Mouse (Mus musculus) spleen, postnatal 14 days (tissue): Measurements from ENCODE around the gene Ece1.

Source experiments
- DNase-seq, 2 experiments: peaks; one replicate each; pipeline ENCODE4 v3.0.0; 2021 to 2022; ENCODE audit warnings: low spot score in 2 of 2

Gene Ece1

GRCm38 (mm10) chr4:137917591-137917990 is 55.6 kb downstream of the Ece1 start:
- no peak for DNase-seq

GRCm38 (mm10) chr4:137918559-137918958 is 56.5 kb downstream of the Ece1 start:
- DNase-seq: no peak

DNA sequence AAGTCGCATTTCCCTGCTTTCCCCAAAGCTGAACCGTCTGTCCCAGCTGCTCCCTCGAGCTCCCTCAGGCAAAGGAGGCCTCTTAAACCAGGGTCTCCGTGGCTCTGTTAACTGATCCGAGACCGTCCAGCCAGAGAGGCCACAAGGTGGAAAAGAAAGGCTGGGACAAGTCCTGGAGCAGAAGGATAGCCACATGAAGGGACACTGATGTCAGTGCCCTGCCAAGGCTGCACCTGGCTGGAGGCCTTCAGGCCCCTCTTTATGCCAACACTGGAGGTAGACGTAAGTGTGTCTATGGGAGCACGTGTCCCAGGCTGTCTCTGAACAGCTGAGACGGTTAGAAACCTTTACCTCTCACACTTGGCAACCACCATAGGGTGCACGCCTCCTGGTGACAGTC is 57.1 kb downstream of the Ece1 start:
- DNase-seq: no peak

DNA sequence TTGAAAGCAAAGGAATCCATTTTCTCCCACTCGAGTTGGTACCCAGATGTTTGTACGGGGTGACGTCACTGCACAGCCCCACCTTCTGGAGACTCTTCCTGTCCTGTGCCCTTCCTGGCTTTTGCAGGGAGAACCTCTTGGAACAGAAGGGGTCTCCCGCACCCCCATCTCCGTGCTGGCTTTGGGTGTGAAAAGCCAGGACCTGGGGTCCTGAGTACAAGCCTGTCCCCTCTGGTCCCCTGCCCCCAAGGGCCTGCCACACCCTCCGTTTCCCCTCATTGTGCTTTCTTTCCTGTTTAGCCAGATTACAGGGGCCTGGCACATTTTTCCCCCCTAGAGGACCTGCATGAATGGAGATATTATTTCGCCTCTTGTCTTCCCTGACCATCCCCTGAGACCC is 58.0 kb downstream of the Ece1 start:
- DNase-seq: no peak

DNA sequence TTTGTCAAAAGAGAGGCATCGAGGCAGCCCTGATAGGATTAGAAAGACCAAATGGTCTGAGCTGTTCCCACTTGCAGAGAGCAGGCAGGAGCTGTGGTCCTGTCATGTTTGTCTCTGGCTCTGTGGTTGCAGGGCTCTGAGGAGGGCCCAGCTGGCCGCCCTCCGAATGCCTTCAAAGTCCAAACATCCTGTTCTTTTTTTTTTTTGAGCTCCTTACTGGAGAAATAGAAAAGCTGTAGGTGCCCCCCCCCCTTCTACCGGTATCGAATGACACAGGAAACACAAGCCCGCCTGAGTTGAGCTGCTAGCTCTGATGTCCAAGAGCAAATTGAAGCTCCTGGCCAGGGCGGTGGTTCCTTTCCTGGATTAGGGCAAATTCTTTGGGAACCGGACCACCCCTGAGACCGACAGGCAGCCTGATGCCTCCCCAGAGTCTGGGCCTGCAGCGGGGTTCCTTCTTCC is 58.5 kb downstream of the Ece1 start:
- DNase-seq: no peak

GRCm38 (mm10) chr4:137921510-137921909 is 59.5 kb downstream of the Ece1 start:
- no peak for DNase-seq

GRCm38 (mm10) chr4:137923052-137923451 is 61.0 kb downstream of the Ece1 start:
- no peak for DNase-seq

GRCm38 (mm10) chr4:137925176-137925575 is 63.1 kb downstream of the Ece1 start:
- DNase-seq: no peak

- DNase-seq: no peak
These were observed 64.1 kb downstream of the Ece1 start for GRCm38 (mm10) chr4:137926161-137926560.

GRCm38 (mm10) chr4:137927136-137927535 is 65.1 kb downstream of the Ece1 start:
- no peak for DNase-seq

GRCm38 (mm10) chr4:137927741-137928535 is 65.9 kb downstream of the Ece1 start:
- no peak for DNase-seq

- no peak for DNase-seq
These were observed 66.8 kb downstream of the Ece1 start for GRCm38 (mm10) chr4:137928813-137929212.

GRCm38 (mm10) chr4:137929341-137930016 is 67.4 kb downstream of the Ece1 start:
- no peak for DNase-seq

DNA sequence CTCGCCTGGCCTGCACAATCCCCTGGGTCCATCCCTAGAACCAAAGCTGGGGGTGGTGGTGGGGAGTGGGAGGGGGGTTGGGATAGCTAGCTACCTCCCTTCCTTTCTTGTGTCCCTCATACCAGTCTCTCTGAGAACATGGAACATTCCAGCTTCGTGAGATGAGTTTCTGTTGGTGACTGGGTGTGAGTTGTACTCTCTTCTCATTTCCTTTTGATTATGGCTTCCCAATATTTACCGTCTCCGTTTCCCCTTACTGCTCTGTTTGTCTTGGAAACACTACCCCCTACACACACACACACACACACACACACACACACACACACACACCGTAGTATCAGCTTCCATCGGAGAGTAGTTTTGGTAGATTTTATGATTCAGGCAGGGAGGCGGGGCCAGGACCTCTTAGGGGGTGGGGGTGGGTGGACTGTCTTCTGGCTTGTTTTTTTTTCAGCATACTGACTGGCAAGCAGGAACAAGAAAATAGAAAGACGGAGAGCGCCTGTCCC is 68.5 kb downstream of the Ece1 start:
- DNase-seq: no peak

DNA sequence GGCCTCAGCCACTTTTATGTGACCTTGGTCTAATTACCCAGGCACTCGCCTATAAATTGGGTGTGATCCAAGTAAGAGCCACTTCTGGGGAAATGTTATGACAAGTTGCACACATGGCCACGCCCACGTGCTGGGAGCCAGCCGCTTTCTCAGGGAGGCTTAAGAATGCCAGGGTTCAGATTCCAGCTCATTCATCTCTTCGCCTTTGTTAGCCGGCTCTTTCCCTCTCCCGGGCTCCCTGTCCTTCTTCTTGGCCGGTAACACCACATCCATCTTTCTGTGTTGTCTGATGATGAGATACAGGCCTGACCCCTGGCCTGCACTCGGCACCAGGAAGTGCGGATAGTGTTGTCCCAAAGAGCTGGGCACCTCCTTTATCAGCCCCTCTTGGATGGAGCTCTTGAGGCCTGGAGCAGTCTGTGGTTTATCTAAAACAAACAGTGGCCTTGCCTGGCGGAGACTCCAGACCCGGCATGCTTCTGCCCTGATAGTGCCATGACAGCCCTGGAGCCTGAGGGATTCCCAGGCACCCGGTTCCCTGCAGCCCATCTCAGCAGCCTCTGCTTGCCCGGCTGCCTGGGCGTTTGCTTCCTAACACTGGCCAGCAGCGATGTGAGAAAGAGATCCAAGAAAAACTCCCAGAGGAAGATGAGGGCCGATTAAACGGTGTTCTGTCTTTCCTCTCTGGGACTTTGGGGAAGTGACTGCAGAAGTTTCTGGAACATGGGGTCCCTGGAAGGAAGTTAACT is 69.1 kb downstream of the Ece1 start:
- peak; percentile 26 to 39 for DNase-seq

- no peak for DNase-seq
These were observed 70.6 kb downstream of the Ece1 start for GRCm38 (mm10) chr4:137932554-137933178.

DNA sequence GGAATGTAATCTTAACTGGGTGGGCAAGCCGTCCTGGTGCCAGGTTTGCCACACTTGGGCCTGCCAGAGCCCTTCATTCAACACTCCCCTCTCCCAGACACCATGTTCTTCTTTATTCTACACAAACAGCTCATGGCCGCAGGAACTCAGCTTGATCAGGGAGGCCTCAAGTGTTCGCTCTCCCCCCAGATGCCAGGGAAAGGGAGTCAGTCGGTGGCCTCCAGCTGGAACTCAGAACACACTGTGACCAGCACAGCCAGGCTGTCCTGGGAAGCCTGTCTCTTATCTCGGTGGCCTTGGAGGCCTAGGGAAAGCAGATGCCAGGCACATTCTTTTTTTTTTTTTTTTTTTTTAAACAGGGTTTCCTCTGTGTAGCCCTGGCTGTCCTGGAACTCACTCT is 71.3 kb downstream of the Ece1 start:
- no peak for DNase-seq

GRCm38 (mm10) chr4:137936134-137936533 is 74.1 kb downstream of the Ece1 start:
- DNase-seq: no peak

- DNase-seq: no peak
These were observed 78.0 kb downstream of the Ece1 start for GRCm38 (mm10) chr4:137940061-137940460.

DNA sequence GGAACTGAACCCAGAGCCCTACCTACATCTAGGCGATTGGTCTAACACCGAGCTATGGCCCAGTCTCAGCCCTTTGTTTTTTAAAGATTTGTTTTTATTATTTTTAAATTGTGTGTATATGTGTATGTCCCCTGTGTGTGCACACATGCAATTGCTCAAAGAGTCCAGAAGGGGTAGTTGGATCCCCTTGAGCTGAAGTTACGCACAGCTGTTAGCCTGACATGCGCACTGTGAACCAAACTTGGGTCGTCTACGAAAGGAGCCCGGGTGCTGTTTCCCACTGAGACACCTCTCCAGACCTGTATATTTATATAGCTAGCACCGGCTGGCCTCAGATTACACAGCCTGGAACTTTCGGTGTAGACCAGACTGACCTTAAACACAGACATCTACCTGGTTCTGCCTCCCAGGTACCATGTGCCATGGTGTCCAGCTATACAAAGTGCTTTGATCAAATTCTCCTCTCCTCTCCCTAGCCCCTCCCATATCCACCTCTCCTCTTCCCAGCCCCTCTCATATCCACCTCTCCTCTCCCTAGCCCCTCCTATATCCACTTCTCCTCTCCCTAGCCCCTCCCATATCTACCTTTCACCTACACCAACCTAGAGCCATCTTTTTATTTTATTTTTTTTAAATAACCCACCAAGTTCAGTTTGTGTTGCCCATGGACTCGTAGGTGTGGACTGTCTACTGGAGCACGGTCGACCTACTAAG is 79.3 kb downstream of the Ece1 start:
- no peak for DNase-seq
